Mouse (Mus musculus) left cerebral cortex, adult 8-10 months (tissue): ENCODE measurements around the gene Zcchc14. TPM values are rescaled to one million over a fixed set of nuclear protein-coding genes. Genes with fewer than 3 reads are reported as not detected.

ENCODE experiments used
- DNase-seq, 2 experiments: peaks; one replicate each; pipeline ENCODE4 v3.0.0; 2022; ENCODE audit warnings: low spot score in 2 of 2
- total RNA-seq, 4 experiments: library from RNA; stranded (reverse); gene quantifications; 2 replicates each; pipeline ENCODE4 v1.2.4; 2022

Gene Zcchc14
- total RNA-seq, 4 experiments from 2014 or later = 68.6 to 73.0 (median 70.5) TPM

DNA sequence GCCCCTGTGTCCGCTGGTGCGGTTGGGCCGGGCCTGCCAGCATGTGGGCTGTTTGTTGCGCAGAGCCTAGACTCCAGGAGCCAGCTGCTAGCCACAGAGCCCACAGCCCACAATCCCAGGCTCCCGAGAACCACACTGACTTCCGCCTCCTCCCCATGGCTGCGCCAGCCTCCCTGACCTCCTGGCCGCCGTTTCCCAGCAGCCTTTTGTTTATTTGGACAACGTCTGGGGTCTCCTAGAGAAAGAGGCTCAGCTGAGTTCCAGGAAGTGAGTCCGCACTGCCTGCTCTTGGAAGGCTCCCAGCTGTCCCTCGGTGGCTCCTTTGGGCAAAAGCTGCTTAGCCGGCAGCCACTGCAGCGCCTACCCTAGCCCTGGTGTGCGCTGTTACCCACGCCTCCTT is 12.6 kb upstream of the Zcchc14 start:
- DNase-seq = no peak

DNA sequence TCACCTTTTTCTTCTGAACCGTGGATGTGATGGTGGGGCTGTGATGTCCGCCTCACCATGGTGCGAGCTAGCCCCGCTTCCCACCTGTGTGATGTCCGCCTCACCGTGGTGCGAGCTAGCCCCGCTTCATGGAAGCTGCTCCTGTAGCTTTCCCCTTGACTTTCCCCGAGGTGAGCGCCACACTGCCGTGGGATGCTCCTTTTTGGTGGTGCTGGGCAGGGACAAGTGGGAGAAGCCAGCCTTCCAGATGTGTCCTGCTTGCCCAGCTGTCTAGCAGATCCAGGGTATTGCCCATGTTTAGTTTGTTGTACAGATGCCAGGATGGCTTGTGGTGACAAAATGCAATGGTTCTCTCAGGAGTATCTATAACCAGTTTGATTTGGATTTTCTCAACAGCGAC is 10.4 kb upstream of the Zcchc14 start:
- no peak for DNase-seq

DNA sequence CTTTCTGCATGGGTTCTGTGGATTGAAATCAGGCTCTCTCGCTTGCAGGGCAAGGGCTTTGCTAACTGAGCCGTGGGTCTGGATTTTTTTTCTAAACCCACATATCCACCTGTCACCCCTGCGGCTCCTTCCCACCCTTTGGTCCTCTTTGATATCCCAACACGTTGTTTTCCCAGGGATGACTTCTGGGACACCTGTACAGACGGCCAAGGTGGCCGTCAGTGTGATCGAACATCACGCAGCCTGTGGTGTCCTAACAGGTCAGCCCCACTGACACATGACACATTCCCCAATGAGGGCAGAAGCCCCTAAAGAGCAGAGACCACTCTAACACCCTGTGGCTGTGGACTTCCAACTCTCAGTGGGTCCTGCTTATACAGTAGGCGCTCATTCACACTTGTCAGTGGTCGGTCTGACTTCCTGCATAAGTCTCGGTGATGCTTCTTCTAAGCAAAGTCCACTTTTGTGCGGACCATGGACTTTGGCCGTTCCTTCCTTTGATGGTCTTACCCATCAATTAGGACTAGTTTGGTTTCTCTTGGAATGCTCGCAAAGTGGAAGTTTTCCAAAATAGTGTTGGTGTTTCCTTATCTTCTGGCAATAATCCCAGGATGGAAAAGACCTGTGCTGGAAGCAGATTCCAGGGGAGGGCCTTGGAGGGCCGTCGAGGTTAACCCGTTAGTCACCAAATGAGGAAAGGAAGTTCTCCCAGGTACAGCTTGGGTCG is 9.1 kb upstream of the Zcchc14 start:
- no peak for DNase-seq

DNA sequence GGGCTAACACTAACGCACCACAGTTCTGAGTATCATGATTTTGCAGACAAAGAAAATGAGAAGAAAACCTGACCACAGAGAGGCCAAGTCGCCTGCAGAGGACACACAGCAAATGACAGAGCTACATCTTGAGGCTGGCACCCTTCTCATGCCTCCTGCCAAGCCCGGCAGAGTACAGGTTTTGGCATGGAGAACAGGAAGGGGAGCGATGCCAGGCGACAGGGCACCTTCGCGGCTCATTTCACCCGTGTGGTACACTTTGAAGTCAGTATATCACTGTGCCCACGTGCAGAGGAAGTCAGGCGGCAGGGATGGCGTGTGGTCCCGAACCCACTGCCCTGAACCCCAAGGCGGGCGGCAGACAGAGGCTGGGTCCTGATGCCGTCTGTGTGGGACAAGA is 7.9 kb upstream of the Zcchc14 start:
- no peak for DNase-seq

DNA sequence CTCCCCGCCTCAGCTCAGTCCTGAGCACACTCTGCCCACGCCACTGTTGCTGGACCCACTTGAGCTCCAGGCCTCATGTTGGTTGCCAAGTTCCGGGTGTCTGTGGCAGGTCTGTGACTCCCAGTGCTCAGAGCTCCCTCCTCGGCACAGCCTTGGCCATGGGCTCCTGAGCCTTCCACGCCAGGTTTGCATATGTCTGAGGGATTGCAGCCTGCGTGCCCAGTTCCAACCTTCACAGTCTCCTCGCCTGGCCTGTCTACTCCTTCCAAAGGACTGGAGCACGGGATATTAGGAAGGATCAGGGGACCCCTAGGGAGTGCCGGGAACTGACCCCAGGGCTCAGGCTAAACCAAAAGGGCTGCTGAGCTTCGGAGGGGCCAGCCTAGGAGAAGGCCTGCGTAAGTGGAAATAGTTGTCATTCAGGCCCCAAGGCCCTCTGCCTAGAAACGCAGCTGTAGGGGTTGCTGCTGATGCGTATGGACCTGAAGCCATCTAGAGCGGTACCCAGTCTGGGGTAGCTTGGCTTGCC is 2.3 kb upstream of the Zcchc14 start:
- no peak for DNase-seq

DNA sequence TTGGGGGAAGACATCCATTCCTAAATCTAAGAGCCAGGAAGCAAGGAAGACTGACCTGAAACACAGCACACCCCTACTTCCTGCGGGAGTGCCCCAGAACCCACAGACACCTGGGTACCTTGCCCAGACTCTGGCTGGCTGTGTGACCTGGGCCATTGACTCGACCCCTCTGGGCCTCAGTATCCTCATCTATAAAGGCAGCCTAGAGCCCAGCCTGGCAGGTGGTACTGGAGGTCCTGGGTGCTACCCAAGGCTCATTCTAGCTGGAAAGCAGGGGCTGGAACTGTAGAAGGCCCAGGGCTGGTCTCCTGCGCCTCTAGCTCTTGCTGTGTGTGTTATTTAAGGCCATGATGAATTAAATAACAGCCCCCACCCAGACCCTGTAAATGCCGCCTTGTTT is 1.4 kb upstream of the Zcchc14 start:
- DNase-seq = no peak

DNA sequence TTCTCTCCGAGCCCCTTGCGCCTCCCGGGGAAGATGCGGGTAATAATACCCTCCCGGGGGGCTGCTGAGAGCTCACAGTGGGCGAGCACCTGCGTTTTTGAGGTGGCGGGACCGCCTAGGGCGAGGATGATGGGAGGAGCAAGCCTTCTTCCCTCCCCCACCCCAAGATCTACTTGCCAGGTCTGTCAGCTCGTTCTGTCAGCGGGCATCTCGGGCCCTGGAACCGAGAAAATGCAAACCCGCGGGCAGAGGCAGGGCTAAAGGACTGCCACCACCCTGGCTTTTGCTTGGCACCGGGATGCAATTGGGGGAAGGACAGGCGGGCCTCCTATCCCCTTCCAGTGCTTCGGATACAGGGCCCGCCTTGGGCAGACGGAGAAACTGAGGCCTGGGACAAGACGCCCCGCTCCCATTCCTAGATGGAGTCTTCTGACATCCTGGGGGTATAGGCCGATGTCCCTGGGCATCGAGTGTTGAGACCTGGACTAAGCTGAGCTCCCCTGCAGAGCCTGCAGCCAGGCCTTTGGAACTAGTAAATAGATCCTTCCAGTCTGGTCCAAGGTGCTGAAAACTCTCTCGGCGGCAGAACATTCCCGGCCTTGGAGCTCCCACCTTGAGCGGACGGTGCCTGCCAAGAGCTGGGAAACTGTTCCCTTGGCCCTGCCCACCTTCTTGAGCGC is 779 bp upstream of the Zcchc14 start:
- peak in 1 of 2 experiments; percentile 47 for DNase-seq

DNA sequence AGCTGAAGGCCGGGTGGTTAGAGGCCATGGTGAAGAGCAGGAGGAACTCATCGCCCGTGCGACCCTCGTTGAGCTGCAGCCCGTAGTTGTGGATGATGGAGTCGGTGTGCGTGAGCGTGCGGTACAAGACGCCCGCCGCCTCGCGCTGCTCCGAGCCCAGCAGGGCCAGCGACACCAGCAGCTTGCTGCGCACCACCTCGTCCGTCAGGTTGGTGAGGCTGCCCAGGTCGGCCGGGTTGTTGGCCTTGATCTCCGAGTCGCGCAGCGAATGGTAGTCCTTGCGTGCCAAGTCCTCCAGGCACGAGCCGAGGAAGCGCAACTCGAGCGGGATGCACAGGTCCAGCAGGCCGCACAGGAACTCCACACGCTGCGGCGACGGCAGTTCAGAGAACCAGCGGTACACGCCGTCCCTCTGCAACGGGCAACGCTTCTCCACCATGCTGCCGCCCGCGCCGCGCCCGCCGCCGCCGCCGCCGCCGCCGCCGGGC is 783 bp downstream of the Zcchc14 start:
- DNase-seq = no peak

DNA sequence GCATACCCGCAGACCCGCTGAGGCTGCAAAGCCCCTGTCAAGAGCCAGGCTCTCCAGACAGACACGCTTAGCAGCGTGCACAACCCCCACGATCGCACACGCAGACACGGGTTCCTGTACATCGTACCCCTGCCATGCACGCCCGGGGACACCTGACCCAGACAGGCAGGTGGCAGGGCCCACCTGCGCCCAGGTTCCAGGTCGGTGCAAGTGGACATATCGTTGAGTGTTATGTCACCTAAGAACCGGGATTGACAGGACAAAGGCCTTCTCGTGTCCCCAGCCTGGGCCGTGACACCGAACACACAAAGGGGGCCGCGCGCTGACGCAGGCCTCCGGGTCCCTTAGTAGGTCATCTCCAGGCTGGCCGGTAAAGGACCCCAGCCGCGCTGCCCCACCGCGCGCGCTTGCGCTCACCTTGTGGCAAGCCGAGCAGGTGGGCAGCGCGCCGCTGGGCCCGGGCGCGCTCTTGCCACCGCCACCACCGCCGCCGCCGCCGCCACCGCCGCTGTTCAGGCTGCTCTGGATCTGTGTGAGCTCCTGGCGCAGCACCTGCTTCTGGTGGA is 1.3 kb downstream of the Zcchc14 start:
- no peak for DNase-seq

DNA sequence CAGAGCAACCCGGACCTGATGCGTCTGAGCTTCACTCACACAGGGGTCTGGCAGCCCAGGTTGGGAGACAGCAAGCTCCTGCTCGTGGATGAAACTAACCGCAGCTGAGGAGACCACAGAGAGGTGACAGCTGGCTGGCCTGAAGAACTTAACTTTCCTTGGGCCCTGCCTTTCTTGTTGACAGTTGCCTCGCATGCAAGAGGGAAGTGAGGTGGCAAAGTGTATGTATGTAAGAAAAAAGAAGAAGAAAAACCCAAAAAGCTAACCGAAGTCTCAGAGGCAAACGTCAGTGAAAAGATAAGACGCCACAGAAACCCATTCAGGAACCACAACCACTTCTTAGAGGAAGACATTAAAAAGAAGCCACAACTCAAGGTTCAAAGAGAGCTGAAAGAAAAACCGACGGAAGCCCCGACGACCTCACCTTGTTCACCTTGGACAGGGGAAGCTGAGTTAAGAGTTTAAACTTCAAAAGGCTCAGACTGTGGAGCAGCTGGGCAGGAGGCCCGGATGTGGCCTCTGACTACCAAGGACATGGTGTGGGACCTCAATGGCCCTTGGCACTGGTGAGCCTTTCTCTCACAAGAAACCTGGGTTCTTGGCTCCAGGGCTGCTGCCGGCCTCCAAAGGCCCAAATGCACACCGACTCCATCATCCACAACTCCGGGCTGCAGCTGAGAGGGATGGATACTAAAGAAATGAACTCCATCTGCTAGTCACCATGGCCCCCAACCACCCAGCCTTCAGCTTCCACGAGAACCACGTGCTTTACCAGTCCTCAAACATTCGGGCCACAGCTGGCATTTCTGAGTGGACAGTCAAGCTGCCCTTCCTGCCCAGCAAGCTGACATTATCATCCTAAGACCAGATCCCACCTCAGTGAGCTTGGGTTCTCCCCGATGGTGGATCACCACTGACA is 2.1 kb downstream of the Zcchc14 start:
- no peak for DNase-seq

DNA sequence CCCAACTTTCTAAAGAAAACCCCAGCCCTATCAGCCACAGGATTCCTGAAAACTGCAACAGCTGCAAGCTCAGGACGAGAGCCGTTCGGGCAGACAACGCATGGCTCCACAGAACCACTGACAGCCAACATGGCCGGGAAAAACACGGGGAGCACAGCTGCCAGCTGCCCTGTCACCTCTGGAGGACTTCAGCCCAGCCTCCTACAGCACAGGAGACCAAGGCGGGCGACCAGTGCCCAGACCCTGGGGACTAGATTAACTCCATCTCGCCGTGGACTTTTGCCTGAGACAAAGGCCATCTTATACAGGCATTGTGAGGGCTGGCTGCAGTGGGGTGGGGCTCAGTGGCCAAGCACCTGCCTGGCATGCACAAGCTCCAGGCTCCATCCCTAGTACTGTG is 2.8 kb downstream of the Zcchc14 start:
- DNase-seq = no peak

DNA sequence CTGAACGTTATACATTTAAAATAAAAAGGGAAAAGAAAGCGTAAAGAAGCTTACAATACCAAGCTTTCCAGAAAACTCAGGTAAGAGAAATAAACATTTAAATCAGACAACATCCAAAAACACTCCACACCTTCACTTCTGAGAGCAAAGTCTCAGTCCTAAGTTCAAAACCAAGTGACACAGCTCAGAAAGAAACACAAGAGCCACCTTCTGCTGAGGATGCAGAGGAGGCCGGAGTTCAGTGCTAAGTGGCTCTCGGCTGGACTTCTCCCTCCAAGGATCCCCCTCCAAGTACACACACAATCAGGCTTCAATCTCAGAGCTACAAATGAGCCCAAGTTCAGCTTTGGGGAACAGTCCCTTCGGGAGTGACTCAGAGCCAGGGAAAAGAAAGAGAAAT is 3.3 kb downstream of the Zcchc14 start:
- DNase-seq = no peak

DNA sequence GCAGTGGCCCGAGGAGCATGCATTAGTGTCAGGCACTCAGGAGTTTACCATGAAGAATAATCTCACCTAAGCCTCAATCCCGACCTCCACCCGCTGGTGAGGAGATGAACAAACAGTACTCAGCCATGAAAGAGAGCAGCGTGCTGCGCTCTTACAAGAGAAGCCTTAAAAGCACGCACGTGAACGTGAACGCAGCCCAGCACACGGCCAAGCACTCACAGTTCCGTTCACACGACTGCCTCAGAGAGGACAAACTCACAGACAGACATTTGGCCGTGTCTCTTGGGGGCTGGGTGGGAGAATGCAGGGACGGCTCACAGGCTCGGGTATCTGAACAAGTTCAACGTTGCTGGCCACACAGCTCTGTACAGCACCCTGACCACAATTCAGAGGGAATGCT is 4.2 kb downstream of the Zcchc14 start:
- DNase-seq = no peak

DNA sequence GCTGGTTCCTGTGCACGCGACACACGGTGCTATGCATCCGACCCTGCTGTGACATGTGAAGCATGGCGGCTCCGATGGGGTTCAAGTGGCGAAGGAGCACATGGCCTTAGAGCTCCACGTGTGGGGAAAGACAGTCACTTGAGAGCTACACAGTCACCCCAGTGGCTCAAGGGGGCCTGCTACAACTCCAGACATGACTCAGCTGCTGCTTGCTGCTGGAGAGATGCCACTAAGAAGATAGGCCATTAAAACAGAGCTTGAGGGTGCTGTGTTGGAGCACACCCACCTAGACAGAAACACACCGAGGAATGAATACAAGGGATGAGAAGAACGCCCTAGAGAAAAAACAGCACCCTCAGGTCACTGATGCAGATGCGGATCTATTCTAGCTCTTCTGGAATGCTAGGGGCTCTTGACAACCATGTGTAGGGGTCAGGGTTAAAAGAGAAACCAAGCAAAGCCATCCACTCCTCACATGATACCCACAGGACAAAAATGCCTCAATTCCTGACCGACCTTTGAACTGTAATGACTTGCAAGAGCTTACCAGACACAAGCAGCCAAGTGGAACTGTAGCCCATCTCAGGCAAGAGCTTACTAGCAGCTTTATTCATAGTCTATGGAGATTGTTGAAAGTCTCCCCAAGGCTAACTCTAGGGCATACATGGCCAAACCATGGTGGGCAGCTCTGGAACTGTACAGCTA is 5.0 kb downstream of the Zcchc14 start:
- DNase-seq = no peak

DNA sequence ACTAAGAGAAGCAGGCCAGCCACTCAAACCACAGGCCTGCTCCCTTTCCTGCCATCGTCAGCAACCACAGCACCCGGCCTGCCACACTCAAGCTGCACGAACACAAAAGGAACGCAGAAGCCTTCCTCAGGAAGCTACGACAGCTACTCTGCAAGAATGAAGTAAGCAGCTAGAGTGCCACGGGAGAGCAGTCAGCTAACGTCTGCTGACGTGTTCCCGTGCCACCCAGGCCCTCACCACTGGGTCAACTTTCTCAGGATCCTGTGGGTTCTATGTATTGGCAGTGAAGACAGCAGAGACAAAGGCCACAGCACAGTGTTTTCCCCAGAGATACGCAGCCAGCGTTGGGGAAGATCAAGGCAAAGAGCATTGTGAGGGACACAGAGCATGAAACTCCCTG is 9.3 kb downstream of the Zcchc14 start:
- DNase-seq = no peak

DNA sequence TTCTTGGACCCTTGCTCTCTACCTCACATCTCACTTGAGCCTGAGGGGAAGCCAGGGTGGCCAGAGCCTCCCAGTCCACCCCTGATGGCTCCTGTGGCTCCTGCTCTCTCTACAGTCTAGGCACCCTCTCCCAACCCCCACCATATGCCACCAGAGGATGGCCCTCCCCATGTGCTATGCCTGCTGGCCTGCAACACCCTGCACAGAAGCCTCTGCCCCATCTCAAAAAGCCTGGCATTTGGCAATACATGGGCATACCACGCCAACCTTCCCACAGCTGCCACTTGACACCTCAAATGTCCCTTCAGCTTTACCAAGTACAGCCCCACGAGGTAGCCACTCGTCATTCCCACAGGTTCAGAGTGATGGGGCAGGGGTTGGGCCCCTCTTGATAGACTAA is 9.9 kb downstream of the Zcchc14 start:
- no peak for DNase-seq

DNA sequence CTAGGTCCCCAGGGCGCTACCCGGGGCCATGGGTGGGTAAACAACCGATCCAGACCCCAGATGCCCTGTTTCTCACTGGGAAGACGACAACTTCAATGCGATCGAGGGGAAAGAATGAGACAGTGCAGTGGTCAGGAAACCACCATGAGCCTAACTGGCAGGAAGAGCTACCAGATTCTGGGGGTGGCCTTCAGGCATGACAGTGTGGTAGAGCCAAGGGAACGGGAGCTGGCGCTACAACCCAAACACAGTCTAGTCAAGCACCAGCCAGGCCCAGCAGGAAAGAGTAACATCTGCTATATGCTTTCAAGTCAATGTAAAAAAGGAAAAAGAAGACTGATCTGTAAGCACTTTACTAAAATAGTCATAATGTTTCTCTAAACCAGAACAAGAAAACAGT is 16.5 kb downstream of the Zcchc14 start:
- no peak for DNase-seq

DNA sequence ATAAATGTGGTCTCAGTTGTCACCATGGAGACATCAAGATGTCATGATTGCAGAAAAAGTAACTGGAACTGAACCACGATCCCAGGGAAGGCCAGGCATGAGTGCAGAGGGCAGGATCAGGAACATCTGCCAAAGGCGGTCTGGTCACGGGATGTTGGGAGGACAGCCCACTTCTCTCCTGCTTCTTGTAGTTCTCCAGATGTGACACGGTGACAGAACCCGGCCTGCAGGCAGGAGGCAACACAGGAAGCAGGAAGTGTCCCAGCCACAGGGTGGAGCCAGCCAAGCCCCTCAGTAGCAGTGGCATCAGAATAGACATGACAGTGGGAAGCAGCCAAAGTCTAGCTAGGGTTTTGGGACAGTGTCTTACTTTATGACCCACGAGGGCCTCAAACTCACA is 17.2 kb downstream of the Zcchc14 start:
- DNase-seq = no peak

DNA sequence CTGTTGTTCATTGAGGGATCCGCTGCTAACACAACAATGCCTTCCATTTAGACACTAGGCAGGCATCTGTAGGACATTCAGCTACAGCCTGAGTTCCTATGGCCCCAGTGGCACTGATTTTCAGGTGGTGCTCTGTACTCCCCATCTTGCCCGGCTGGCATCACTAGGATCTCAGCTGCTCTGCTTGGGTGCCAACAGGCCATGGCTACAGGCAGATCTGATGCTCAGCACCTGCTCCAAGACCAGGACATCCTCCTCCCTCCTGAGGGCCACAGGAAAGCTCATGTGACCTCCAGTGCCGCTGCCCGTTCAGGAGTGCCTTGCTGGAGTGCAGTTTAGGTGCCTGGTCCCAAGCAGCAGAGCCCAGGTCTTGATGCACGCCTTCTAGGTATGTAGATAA is 20.3 kb downstream of the Zcchc14 start:
- DNase-seq = no peak

DNA sequence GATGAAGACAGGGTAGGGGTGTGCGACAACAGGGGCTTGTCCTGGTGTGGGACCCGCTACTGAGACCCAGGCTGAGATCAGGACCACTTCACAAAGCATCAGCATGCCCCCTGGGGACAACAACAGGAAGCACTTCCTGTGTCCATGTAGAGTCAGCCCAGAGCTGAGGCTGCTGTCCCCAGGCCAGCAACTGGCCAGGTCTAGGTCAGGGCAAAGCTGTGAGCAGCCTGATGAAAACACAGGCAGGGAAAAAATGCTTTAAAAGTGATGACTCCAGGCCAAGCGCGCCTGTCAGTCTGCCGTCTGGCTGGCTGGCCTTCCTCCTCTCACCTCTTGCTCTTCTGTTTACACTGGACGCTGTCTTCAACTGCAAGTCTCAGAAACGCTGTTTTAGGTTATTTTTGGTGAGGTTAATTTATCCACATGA is 21.0 kb downstream of the Zcchc14 start:
- DNase-seq = no peak

DNA sequence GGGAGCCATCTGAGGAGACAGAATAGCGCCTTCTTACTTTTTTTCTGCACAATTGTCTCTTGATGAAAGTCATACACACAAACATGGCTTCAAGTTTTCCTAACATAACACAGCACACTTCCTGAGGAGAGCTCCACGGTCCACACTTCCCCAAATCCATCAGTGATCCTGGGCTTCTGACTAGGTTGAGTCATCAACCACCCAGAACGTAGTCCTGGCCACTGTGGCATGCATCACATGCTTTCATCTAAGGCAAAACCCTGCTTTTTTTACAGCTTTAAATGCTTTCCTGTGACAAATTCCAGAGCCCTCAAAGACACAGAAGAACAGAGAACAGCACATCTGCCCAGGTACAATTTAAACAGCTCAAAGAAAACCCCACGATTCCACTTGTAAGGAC is 24.0 kb downstream of the Zcchc14 start:
- no peak for DNase-seq
